Mouse (Mus musculus) spleen, postnatal 10 days (tissue): ENCODE measurements around the gene Amy2a1.
"Not testable (repeated sequence)": the region's sequence is repeated elsewhere in the genome, so short reads cannot be mapped to it uniquely, and the experiment has no call there.

ENCODE experiments used
- DNase-seq, 2 experiments: peaks; one replicate each; pipeline ENCODE4 v3.0.0; 2021 to 2022; ENCODE audit warnings: low spot score in 2 of 2

Gene Amy2a1

GRCm38 (mm10) chr3:113532328-113532727 is at the start of gene Amy2a1:
Gene Amy2a1, minus strand, starts transcription at chr3:113532428.
- DNase-seq, result not testable (repeated sequence)

- DNase-seq, result no peak
Observed at GRCm38 (mm10) chr3:113574578-113574977, 42.4 kb upstream of the Amy2a1 start.

GRCm38 (mm10) chr3:113574138-113574537 is 41.9 kb upstream of the Amy2a1 start:
- DNase-seq, result no peak

DNA sequence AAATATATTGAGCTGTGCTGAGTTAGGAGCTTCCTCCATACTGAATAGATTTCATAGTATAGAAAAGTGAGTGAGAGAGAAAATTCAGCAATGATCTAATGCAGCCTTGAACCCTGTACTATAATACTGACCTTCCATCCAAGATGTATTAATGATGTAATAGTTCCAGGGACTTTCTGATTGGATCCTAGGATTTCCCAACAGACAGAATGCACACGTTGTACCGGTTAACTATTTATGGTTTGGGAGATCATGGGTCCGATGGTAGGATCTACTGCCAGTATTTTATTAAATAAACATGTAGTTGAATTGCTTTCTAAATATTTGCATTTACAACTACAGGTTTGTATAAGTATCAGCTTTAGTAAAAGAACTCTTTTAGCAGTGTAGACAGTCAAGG is 39.9 kb upstream of the Amy2a1 start:
- no peak for DNase-seq

- no peak for DNase-seq
Observed at GRCm38 (mm10) chr3:113539692-113540091, 7.5 kb upstream of the Amy2a1 start.
